Mouse (Mus musculus) neural tube, embryonic 12.5 days (tissue): ENCODE results near the gene Slc10a3. TPM values are rescaled to one million over a fixed set of nuclear protein-coding genes. Genes with fewer than 3 reads are reported as not detected.

ENCODE experiments used
- ATAC-seq: fragments of 200-750 bp; cut with Nextera tagmentation; 2 replicates; pipeline ENCODE4 v1.8.0; 2017; ENCODE audit warnings: low read depth, mild to moderate bottlenecking, moderate TSS enrichment, moderate library complexity; ENCODE audit not compliant: low FRiP score
- H3K27ac ChIP-seq: fragments of 300-500 bp; sonication (generic); 2 replicates; pipeline ENCODE4 v1.5.1; 2016
- H3K27me3 ChIP-seq: fragments of 300-500 bp; sonication (generic); replicated peaks from 2 replicates; pipeline ENCODE4 v1.6.1; 2016; ENCODE audit warnings: mild to moderate bottlenecking
- H3K36me3 ChIP-seq: fragments of 300-500 bp; sonication (generic); 2 replicates; pipeline ENCODE4 v1.6.1; 2016; ENCODE audit warnings: mild to moderate bottlenecking
- H3K4me1 ChIP-seq: fragments of 300-500 bp; sonication (generic); 2 replicates; pipeline ENCODE4 v1.6.1; 2016
- H3K4me2 ChIP-seq: fragments of 300-500 bp; sonication (generic); replicated peaks from 2 replicates; pipeline ENCODE4 v1.6.1; 2016; ENCODE audit warnings: mild to moderate bottlenecking
- H3K4me3 ChIP-seq: fragments of 300-500 bp; sonication (generic); 2 replicates; pipeline ENCODE4 v1.5.1; 2016
- H3K9ac ChIP-seq: fragments of 300-500 bp; sonication (generic); 2 replicates; pipeline ENCODE4 v1.6.1; 2016; ENCODE audit warnings: mild to moderate bottlenecking
- H3K9me3 ChIP-seq: fragments of 300-500 bp; sonication (generic); 2 replicates; pipeline ENCODE4 v1.6.1; 2016; ENCODE audit warnings: mild to moderate bottlenecking
- WGBS: fragments of 180-500 bp; shearing (Covaris S2); methylation state at CpG from one replicate; pipeline ENCODE4 v1.1.7; 2016; 5-methylcytosine and 5-hydroxymethylcytosine counted together
- polyA plus RNA-seq: library from polyadenylated mRNA; unstranded; fragments of >200 nt; fragmentation: Nextera tagmentation; extraction: Ambion mirVana; gene quantifications from 2 replicates; pipeline ENCODE4 v1.2.1, GENCODE M21; 2016

The Slc10a3 gene
- polyA plus RNA-seq, 1 experiment from 2014 or later = 8.3 TPM

DNA sequence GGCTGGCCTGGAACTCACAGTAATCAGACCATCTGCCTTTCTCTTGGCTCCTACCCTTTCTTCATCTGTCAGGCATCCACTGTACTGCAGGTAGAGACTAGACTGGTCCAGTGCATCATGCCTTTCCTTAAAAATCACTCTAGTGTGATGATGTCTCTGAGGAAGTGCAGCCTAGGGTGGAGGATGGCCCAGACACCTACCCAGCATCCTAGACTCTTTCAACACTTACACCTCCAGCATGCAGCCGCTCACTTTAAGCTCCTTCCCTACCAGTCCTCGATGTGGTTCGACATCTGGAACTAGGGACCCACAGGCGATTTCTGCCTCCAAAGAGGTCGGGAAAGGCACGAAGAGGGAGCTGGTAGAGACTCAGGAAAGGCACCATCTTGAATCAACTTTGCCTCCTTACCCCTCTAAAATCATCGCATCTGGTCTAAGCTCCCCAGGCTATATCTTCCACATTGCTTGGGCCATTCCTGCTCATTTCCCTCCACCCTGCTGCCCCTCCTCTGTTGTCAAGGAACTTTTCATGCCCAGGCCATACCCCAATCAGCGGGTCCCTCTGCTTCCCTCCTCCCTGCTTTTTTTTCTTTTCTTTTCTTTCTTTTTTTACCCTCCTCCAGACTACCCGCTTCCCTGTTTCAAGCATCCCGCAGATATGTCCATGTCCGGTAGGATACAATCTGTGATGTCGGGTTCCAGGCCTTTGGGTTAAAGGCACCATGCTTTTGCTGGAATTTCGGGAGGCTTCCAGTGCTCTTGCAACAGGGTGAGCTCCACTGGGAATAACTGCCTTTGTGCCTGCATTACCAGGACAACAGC, 20.3 kb downstream of the Slc10a3 start:
- Histone ChIP-seq H3K4me3 (peak overlapping the region; percentile 39), H3K4me2 (peak overlapping the region; percentile 63), H3K27me3 (no peaks in the 10 kb centered on the region), H3K9ac (peak overlapping the region; percentile 55), H3K4me1 (no peaks in the 10 kb centered on the region), H3K9me3 (no peaks in the 10 kb centered on the region), H3K36me3 (no peaks in the 10 kb centered on the region), H3K27ac (no peak overlapping the region)
- ATAC-seq = peak; percentile 66
- WGBS = 27% methylated on average over 13 of the region's 13 CpGs

DNA sequence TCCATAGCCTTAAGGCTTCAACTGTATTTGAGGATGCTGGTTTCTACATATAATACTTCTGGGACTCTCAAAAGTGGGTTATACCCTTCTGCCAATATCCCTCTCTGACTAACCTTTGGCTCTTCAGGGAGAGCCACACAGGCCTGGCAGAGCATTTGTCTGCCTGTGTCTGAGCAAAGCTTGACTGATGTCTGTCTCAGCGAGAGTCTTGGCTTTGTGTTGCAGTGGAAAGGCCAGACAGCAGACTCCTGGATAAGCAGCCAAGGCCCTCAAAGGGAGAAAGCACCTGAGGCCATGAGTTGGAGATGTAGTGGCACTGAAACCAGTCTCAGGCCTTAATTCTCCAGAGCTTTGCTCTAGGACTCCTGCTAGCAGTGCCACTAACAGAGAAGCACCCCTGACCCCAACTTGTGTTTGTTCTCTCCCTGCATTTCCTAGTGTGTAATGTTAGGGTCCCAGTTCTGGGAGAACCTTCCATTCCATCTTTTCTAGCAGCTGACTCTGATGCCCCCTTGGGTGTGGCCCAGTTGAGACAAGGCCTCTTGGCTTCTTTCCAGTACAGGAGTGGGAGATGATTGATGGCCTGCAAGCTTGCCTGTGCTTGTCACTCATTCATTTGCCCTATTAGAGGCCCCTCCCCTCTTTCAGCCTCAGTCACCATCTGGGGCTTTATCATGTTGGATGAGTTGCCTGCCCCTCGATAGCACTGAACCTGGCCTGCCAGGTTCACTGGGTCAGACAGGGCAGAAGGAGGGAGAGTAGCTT, 42.8 kb downstream of the Slc10a3 start:
- Histone ChIP-seq H3K27ac (no peak overlapping the region; the same call in 1 of the 2 replicates), H3K4me1 (peaks cover 22% of the 10 kb centered on the region), H3K36me3 (peaks cover 25% of the 10 kb centered on the region), H3K4me2 (peak overlapping the region; percentile 64), H3K9me3 (no peaks in the 10 kb centered on the region), H3K27me3 (no peaks in the 10 kb centered on the region), H3K4me3 (peak overlapping the region; percentile 53), H3K9ac (peak overlapping the region; percentile 64)
- ATAC-seq = no peak
- WGBS = 44% methylated on average over 2 of the region's 2 CpGs

DNA sequence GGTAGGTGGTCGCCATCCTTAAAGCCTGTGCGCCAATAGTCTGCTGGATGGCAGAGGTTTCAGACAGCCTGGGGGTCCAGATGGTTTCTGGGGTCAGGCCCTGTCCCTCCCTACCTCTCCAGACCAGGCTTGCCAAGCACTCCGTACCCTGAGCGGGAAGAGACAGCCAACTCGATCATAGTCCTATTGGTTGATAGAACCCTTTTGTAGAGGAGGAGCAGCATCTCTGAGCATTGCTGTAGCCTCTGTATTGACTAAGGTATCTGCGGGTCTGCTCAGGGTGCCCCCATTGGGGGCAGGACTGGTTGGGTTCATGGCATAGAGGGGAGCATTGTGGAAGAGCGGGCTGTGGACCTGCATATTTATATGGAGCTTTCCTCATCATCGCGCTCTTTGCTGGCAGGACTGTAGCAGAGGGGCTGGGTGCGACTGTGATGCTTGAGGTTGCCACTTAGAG, 43.9 kb downstream of the Slc10a3 start:
- Histone ChIP-seq H3K4me2 (peak overlapping the region; percentile 64), H3K9me3 (no peaks in the 10 kb centered on the region), H3K27ac (no peak overlapping the region), H3K36me3 (peaks cover 18% of the 10 kb centered on the region), H3K27me3 (no peaks in the 10 kb centered on the region), H3K4me3 (peak overlapping the region; percentile 53), H3K4me1 (peaks cover 22% of the 10 kb centered on the region), H3K9ac (peak overlapping the region; percentile 64)
- ATAC-seq = peak; percentile 57
- 26% methylated on average over 10 of the region's 10 CpGs for WGBS

DNA sequence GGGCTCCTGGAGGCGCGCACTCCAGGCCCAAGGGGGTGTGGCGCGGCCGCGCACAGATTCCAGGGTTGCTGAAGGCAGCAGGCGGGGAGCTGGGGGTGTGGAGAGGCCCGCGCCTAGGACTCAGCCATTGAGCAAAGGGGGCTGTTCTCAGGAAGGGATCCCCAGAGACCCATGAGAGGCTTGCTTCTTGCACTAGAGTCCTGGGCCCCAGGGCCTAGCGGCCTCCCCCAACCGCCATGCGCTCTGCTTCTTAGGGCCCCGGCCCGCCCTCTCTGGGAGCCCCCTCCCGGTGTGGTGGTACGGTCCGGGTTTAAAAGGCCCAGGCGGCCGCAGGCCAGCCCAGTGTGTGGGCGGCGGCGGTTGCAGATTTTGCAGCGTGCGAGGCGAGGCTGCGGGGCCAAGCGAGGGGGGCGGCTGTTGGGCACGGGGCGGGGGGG, 44.4 kb downstream of the Slc10a3 start, which contains the start of gene Plxna3:
Gene Plxna3 (plus strand): TSS at position 342 of the 437 bp plus-strand sequence.
- peaks cover 13% of the 10 kb centered on the region; the same call in 1 of the 2 replicates for H3K36me3 ChIP-seq
- peaks cover 22% of the 10 kb centered on the region for H3K4me1 ChIP-seq
- H3K27me3 ChIP-seq = no peaks in the 10 kb centered on the region
- H3K4me3 ChIP-seq = peak within 1 kb of the TSS; percentile 53
- 10% methylated on average over 21 of the region's 30 CpGs for WGBS
- peak; percentile 95 for ATAC-seq
- no peaks in the 10 kb centered on the region for H3K9me3 ChIP-seq
- H3K27ac ChIP-seq = no peak within 1 kb of the TSS; the same call in 1 of the 2 replicates
- peak within 1 kb of the TSS; percentile 64 for H3K4me2 ChIP-seq
- peak within 1 kb of the TSS; percentile 64 for H3K9ac ChIP-seq

Other genes starting within 250 kb of the Slc10a3 start
- not detected in 2 replicates for gene Opn1mw, start 245.9 kb downstream of the Slc10a3 start, polyA plus RNA-seq
- 14.4 and 14.5 TPM in 2 replicates for gene Mecp2, start 238.0 kb downstream of the Slc10a3 start, polyA plus RNA-seq
- not detected in 2 replicates for gene Tex28, start 205.5 kb downstream of the Slc10a3 start, polyA plus RNA-seq
- gene Tktl1, start 196.1 kb downstream of the Slc10a3 start, polyA plus RNA-seq = 0.10 TPM in 1 of 2 replicates, not detected in the other
- 158 and 170 TPM in 2 replicates for gene Flna, start 123.5 kb downstream of the Slc10a3 start, polyA plus RNA-seq
- 16.5 and 18.2 TPM in 2 replicates for gene Emd, start 118.7 kb downstream of the Slc10a3 start, polyA plus RNA-seq
- 527 and 575 TPM in 2 replicates for gene Rpl10, start 102.5 kb downstream of the Slc10a3 start, polyA plus RNA-seq
- 86.7 and 93.3 TPM in 2 replicates for gene Taz, start 91.4 kb downstream of the Slc10a3 start, polyA plus RNA-seq
- gene Dnase1l1, start 91.0 kb downstream of the Slc10a3 start, polyA plus RNA-seq = 3.9 and 5.7 TPM in 2 replicates
- 151 and 161 TPM in 2 replicates for gene Atp6ap1, start 76.3 kb downstream of the Slc10a3 start, polyA plus RNA-seq
- gene Gdi1, start 68.4 kb downstream of the Slc10a3 start, polyA plus RNA-seq = 706 and 748 TPM in 2 replicates
- 54.5 and 64.5 TPM in 2 replicates for gene Fam50a, start 60.3 kb downstream of the Slc10a3 start, polyA plus RNA-seq
- 47.0 and 54.6 TPM in 2 replicates for gene Plxna3, start 44.3 kb downstream of the Slc10a3 start, polyA plus RNA-seq
- 83.2 and 89.6 TPM in 2 replicates for gene Lage3, start 19.7 kb downstream of the Slc10a3 start, polyA plus RNA-seq
- 61.1 and 63.7 TPM in 2 replicates for gene Ubl4a, start 131 bp downstream of the Slc10a3 start, polyA plus RNA-seq
- gene Fam3a, start 19.9 kb upstream of the Slc10a3 start, polyA plus RNA-seq = 27.3 and 31.5 TPM in 2 replicates
- 19.9 and 21.2 TPM in 2 replicates for gene Ikbkg, start 19.9 kb upstream of the Slc10a3 start, polyA plus RNA-seq
- 47.6 and 57.4 TPM in 2 replicates for gene G6pdx, start 55.8 kb upstream of the Slc10a3 start, polyA plus RNA-seq
- not detected in 2 replicates for gene Gm6880, start 108.0 kb upstream of the Slc10a3 start, polyA plus RNA-seq
- gene Olfr1326-ps1, start 201.5 kb upstream of the Slc10a3 start, polyA plus RNA-seq = not detected in 2 replicates
- gene Olfr1325, start 219.3 kb upstream of the Slc10a3 start, polyA plus RNA-seq = not detected in 2 replicates